Mouse (Mus musculus): ENCODE data around the gene Dpyd. TPM values are rescaled to one million over a fixed set of nuclear protein-coding genes. Genes with fewer than 3 reads are reported as not detected.

The Dpyd gene
- polyA plus RNA-seq, 1 experiment from 2014 or later: 0.08 TPM

- H3K27me3 ChIP-seq: no peaks in the 10 kb centered on the region
- ATAC-seq: peak; percentile 83
- in situ Hi-C loops (cut with MboI; ENCODE audit: low pct_unique_long_range_greater_than_20kb): no loop called here
- TF ChIP-seq CTCF (IDR thresholded peaks at IDR 0.05): no peak
- CTCF ChIA-PET: interaction anchor here (1.1 to 2.7 kb wide), 3 partner anchors 8 to 19 kb away, joined by 4 to 10 read pairs (median 4); no protein-coding TSS in a partner anchor
- peak; percentile 68 for DNase-seq (ENCODE audit: low read depth, low spot score)
- POLR2A ChIA-PET: no interaction called here
Measured at GRCm38 (mm10) chr3:119361555-119362385, 799.8 kb downstream of the Dpyd start.

GRCm38 (mm10) chr3:119362392-119362791 is 800.5 kb downstream of the Dpyd start:
- DNase-seq (ENCODE audit: low read depth, low spot score): no peak
- POLR2A ChIA-PET: no interaction called here
- CTCF ChIA-PET: interaction anchor here (1.1 to 2.7 kb wide), 3 partner anchors 9 to 19 kb away, joined by 4 to 10 read pairs (median 4); no protein-coding TSS in a partner anchor
- ATAC-seq: no peak
- no peaks in the 10 kb centered on the region for H3K27me3 ChIP-seq
- TF ChIP-seq CTCF (IDR thresholded peaks at IDR 0.05): no peak
- in situ Hi-C loops (cut with MboI; ENCODE audit: low pct_unique_long_range_greater_than_20kb): no loop called here

- in situ Hi-C loops (cut with MboI; ENCODE audit: low pct_unique_long_range_greater_than_20kb): no loop called here
- DNase-seq (ENCODE audit: low read depth, low spot score): no peak
- ChIA-PET CTCF (no interaction called here), POLR2A (interaction anchor here (0.9 kb wide), 1 partner anchor 15 kb away, joined by 4 read pairs; no protein-coding TSS in a partner anchor)
- no peaks in the 10 kb centered on the region for H3K27me3 ChIP-seq
- no peak for ATAC-seq
- peak; percentile 50 for TF ChIP-seq CTCF (IDR thresholded peaks at IDR 0.05)
Measured at GRCm38 (mm10) chr3:119368931-119369330, 807.0 kb downstream of the Dpyd start.

GRCm38 (mm10) chr3:119381119-119381518 is 819.2 kb downstream of the Dpyd start:
- POLR2A ChIA-PET: no interaction called here
- ATAC-seq: no peak

GRCm38 (mm10) chr3:119382395-119382794 is 820.5 kb downstream of the Dpyd start:
- no peak for ATAC-seq
- no peaks in the 10 kb centered on the region for H3K27me3 ChIP-seq
- ChIA-PET POLR2A (no interaction called here), CTCF (no interaction called here)
- DNase-seq (ENCODE audit: low read depth, low spot score): no peak
- TF ChIP-seq CTCF (IDR thresholded peaks at IDR 0.05): no peak
- in situ Hi-C loops (cut with MboI; ENCODE audit: low pct_unique_long_range_greater_than_20kb): no loop called here

More at GRCm38 (mm10) chr3:119381119-119381518, 819.2 kb downstream of the Dpyd start:
- in situ Hi-C loops (cut with MboI; ENCODE audit: low pct_unique_long_range_greater_than_20kb): no loop called here
- no peak for TF ChIP-seq CTCF (IDR thresholded peaks at IDR 0.05)
- H3K27me3 ChIP-seq: no peaks in the 10 kb centered on the region
- CTCF ChIA-PET: interaction anchor here (1.0 kb wide), 1 partner anchor 47 kb away, joined by 3 read pairs; no protein-coding TSS in a partner anchor
- DNase-seq (ENCODE audit: low read depth, low spot score): no peak

GRCm38 (mm10) chr3:119387332-119388105 is 825.6 kb downstream of the Dpyd start:
- ChIA-PET POLR2A (interaction anchor here (0.7 kb wide), 2 partner anchors 220 to 418 kb away, joined by 5 to 13 read pairs; no protein-coding TSS in a partner anchor), CTCF (interaction anchor here (1.6 to 1.9 kb wide), 2 partner anchors 11 to 46 kb away, joined by 3 to 8 read pairs; no protein-coding TSS in a partner anchor)
- in situ Hi-C loops (cut with MboI; ENCODE audit: low pct_unique_long_range_greater_than_20kb): no loop called here
- TF ChIP-seq CTCF (IDR thresholded peaks at IDR 0.05): no peak
- ATAC-seq: no peak
- no peak for DNase-seq (ENCODE audit: low read depth, low spot score)
- no peaks in the 10 kb centered on the region for H3K27me3 ChIP-seq

- peaks cover 4% of the 10 kb centered on the region for H3K27me3 ChIP-seq
- ChIA-PET CTCF (interaction anchor here (1.5 kb wide), 1 partner anchor 12 kb away, joined by 4 read pairs; no protein-coding TSS in a partner anchor), POLR2A (no interaction called here)
- no peak for TF ChIP-seq CTCF (IDR thresholded peaks at IDR 0.05)
- DNase-seq (ENCODE audit: low read depth, low spot score) (no peak), ATAC-seq (no peak)
- in situ Hi-C loops (cut with MboI; ENCODE audit: low pct_unique_long_range_greater_than_20kb): no loop called here
Measured at GRCm38 (mm10) chr3:119397205-119397604, 835.3 kb downstream of the Dpyd start.

GRCm38 (mm10) chr3:119402836-119403728 is 841.2 kb downstream of the Dpyd start:
- TF ChIP-seq CTCF (IDR thresholded peaks at IDR 0.05): no peak
- in situ Hi-C loops (cut with MboI; ENCODE audit: low pct_unique_long_range_greater_than_20kb): no loop called here

GRCm38 (mm10) chr3:119419087-119419709 is 857.3 kb downstream of the Dpyd start:
- ChIA-PET CTCF (interaction anchor here (1.3 kb wide), 1 partner anchor 30 kb away, joined by 4 read pairs; no protein-coding TSS in a partner anchor), POLR2A (no interaction called here)
- H3K27me3 ChIP-seq: no peaks in the 10 kb centered on the region
- in situ Hi-C loops (cut with MboI; ENCODE audit: low pct_unique_long_range_greater_than_20kb): no loop called here
- DNase-seq (ENCODE audit: low read depth, low spot score) (no peak), ATAC-seq (no peak)
- TF ChIP-seq CTCF (IDR thresholded peaks at IDR 0.05): no peak

More at GRCm38 (mm10) chr3:119402836-119403728, 841.2 kb downstream of the Dpyd start:
- ChIA-PET POLR2A (no interaction called here), CTCF (interaction anchor here (0.9 to 1.4 kb wide), 2 partner anchors 12 to 19 kb away, joined by 3 to 5 read pairs; no protein-coding TSS in a partner anchor)
- ATAC-seq (no peak), DNase-seq (ENCODE audit: low read depth, low spot score) (no peak)
- H3K27me3 ChIP-seq: no peaks in the 10 kb centered on the region

Measured in Patski (cell line).